Mouse (Mus musculus) G1E (cell line): Measurements from ENCODE around the gene Gm10053.
"Not testable (repeated sequence)": the region's sequence is repeated elsewhere in the genome, so short reads cannot be mapped to it uniquely, and the experiment has no call there.

Source experiments
- CTCF ChIP-seq: IDR thresholded peaks from 2 replicates; pipeline ENCODE4 v1.5.1; 2012; ENCODE audit warnings: low read depth, low read length, inconsistent platforms, mixed read lengths
- GATA1 ChIP-seq: IDR thresholded peaks from 2 replicates; pipeline ENCODE4 v1.6.1; 2012; ENCODE audit warnings: borderline replicate concordance, low read length, inconsistent platforms, mixed read lengths

DNA sequence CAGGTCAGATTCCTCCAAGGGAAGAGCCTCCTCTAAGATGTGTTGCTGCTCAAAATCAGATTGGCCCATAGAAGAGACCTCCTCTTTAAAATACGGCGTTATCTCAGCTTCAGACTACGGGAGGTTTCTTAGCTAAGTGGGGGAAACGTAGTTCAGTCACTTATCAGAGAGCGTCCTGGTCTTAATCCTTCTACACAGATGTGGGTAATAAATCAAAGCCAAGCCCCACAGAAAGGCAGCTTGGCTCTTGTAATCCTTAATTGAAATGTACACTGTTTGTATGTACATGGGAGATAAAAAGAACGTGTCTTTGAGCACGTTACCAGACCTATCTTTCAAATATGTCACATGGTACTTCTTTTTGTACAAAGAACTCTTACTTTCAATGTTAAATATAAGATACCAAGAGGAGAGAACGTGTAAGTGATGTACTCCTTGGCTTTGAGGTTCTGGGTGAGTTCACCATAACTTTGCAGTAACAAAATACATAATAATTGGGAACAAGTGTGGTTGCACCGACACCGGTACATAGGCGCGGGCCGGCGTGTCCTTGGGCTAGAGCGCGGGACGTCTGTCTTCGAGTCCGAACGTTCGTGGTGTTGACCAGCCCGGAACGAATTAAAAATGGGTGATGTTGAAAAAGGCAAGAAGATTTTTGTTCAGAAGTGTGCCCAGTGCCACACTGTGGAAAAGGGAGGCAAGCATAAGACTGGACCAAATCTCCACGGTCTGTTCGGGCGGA is at the start of gene Gm10053:
- not testable (repeated sequence) for TF ChIP-seq CTCF, GATA1
